Mouse (Mus musculus) urinary bladder, adult 18-20 months (tissue): ENCODE measurements at regions not wholly inside any gene's neighbourhood (a gene's known extent, or its start where the extent isn't known, plus 50 kb on each side); places are given as distances from the start of the nearest gene placed in this dataset.

ENCODE experiments used
- DNase-seq, 2 experiments: peaks; one replicate each; pipeline ENCODE4 v3.0.0; 2022; ENCODE audit warnings: low spot score in 2 of 2, mixed read lengths in 2 of 2

GRCm38 (mm10) chr1:177667041-177667791 lies 62.4 kb upstream of the 1700016C15Rik start:
- no peak for DNase-seq

GRCm38 (mm10) chr1:177670576-177670975 lies 59.0 kb upstream of the 1700016C15Rik start:
- no peak for DNase-seq

- DNase-seq: no peak
Observed at GRCm38 (mm10) chr1:177676657-177677056, 53.0 kb upstream of the 1700016C15Rik start.

GRCm38 (mm10) chr1:177678832-177679231 lies 50.8 kb upstream of the 1700016C15Rik start:
- no peak for DNase-seq
